Mouse (Mus musculus) spleen, postnatal 14 days (tissue): ENCODE results near the gene Olfr976.
"Not testable (repeated sequence)": the region's sequence is repeated elsewhere in the genome, so short reads cannot be mapped to it uniquely, and the experiment has no call there.

Experiments
- DNase-seq, 2 experiments: peaks; one replicate each; pipeline ENCODE4 v3.0.0; 2021 to 2022; ENCODE audit warnings: low spot score in 2 of 2

Gene Olfr976

DNA sequence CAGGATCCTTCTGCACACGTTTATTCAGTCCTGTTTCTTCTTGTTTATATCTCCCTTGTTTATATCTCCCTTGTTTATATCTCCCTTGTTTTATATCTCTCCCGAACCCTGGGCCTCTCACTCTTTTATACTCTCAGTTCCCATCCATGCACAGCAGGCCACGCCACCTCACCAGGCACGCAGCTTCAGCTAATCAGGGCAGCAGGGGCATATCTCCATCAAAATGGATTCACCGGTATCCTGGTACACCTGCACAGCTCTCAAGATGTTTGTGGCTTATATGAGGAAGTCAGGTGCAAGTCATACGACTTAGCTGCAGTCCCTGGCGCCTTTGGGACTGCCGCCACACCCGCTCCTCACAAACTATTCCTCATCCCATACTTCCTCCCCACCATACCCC is at the start of gene Olfr976:
Olfr976 (minus strand) TSS at position 101 of the 400 bp plus-strand sequence.
- not testable (repeated sequence) for DNase-seq

- no peak for DNase-seq
Measured at GRCm38 (mm10) chr9:40009482-40009881, 48.5 kb upstream of the Olfr976 start, which contains the start of gene Olfr980. Olfr980 (minus strand) TSS chr9:40009582.

GRCm38 (mm10) chr9:40003365-40003764 is 42.4 kb upstream of the Olfr976 start, which contains the start of gene Olfr979:
Olfr979 (minus strand) TSS chr9:40003465.
- no peak for DNase-seq

DNA sequence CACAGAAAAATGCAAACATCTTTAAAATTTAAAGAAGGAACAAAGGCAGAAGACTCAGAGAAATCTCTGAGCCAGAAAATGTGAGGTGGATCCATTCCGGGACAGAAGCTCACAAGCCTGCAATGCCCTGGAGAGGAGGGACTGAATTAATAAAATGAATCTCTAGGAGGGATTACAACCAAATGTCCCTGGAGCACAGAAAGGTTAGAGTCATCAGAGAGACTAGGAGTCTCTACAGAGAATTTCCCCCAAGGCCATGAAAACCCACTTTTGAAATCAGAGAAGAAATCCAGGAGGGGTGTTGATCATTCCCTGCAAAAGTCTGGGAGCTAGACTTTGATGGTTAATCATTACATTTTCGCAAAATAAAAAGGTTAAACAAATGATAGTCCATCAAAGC is 30.9 kb upstream of the Olfr976 start, which contains the start of gene Olfr978:
Olfr978 (plus strand) TSS at position 301 of the 400 bp plus-strand sequence.
- no peak for DNase-seq

GRCm38 (mm10) chr9:39976581-39977145 is 15.7 kb upstream of the Olfr976 start:
- DNase-seq = not testable (repeated sequence)

GRCm38 (mm10) chr9:39951946-39952345 is 9.0 kb downstream of the Olfr976 start, which contains the start of gene Olfr975:
Olfr975 (minus strand) TSS chr9:39952046.
- no peak for DNase-seq

DNA sequence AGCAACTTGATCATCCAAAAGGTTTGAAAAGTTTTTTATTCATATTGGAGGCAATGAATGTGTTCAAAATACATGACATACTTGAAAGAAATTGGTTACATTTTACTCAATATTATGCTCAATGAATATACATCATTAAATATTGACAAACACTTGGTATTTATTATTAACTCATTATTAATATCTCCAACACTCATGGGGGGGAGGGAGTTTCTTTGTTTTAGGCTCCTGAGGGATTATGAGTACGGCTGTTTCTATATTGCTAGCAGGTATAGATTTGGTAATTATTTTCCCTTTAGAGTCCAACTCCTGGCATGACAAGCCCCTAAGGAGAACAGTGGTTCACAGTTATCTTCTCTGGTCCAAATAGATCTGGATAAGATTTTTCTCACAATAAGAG is 23.7 kb downstream of the Olfr976 start, which contains the start of gene Olfr974:
Olfr974 (plus strand) TSS at position 301 of the 400 bp plus-strand sequence.
- DNase-seq = no peak

- DNase-seq = not testable (repeated sequence)
Measured at GRCm38 (mm10) chr9:39928837-39929236, 32.1 kb downstream of the Olfr976 start.

DNA sequence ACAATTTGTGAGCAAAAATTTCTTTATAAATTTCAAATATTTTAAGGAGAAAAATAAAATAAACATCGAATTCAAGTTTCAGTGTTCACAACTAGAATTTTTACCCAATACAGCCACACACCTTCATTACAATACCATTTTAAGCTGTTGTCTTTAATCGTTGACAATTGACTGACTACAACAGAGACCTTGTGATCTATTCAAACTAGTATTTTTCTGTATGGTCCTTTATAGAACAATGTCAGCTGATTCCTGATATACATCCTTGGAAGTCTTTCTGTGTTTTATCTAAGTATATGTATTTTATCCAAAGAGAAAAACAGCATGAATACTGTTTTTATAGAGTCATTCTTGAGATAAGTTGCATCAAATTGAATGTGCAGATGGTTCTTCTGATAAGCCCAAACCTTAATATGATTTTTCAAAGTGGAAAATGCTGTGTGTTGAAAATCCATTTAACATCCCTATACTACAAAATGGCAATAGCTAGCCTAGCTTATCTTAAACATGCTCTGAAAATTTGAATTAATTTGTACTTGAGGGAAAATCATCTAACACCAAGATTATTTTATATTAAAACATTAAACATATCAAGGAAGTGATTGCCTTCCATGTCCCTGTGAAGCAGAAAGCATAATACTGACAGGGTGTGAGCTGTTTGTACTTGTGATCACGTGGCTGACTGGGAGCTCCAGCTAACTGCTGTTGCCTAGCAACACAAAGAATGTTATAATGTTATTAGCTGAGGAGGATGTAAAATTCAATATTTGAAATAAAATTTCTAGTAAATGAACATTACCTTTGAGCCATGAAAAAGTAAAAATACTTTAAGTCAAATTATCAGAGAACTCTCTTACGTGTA is 32.7 kb downstream of the Olfr976 start:
- not testable (repeated sequence) for DNase-seq

- no peak for DNase-seq
Measured at GRCm38 (mm10) chr9:39909939-39910338, 51.0 kb downstream of the Olfr976 start.

GRCm38 (mm10) chr9:39907036-39907435 is 53.9 kb downstream of the Olfr976 start, which contains the start of gene Olfr229:
Olfr229 (plus strand) TSS chr9:39907336.
- DNase-seq = no peak

DNA sequence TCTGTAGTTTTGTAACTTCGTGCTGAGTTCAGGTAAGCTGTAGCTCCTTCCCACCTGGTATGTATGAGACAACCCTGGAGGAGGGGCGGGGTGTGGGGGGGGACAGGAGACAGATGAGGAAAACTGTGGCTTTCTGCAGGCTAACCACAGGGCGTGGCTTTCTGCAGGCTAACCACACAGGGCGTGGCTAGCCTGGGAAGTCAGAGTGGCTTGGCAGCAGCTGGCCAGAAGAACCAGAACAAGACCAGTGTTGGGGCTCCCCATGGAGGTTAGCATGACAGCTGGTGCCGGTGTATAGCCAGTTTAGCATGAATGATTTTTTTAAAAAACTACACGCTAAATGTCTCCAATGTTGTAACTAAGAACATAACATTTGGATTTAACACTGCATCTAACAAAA is 55.8 kb downstream of the Olfr976 start:
- DNase-seq = no peak
